Mouse (Mus musculus) neural tube, embryonic 14.5 days (tissue): ENCODE results near the gene Lrrc36. TPM values are rescaled to one million over a fixed set of nuclear protein-coding genes. Genes with fewer than 3 reads are reported as not detected.

Source experiments
- ATAC-seq: fragments of 200-750 bp; cut with Nextera tagmentation; 2 replicates; pipeline ENCODE4 v1.8.0; 2017; ENCODE audit warnings: low read depth, mild to moderate bottlenecking, moderate TSS enrichment, moderate library complexity
- H3K27ac ChIP-seq: fragments of 300-500 bp; sonication (generic); 2 replicates; pipeline ENCODE4 v1.5.1; 2014; ENCODE audit warnings: low read depth, mild to moderate bottlenecking, control low read depth, low read length, moderate library complexity, mixed read lengths
- H3K27me3 ChIP-seq: fragments of 300-500 bp; sonication (generic); 2 replicates; pipeline ENCODE4 v1.6.1; 2014; ENCODE audit warnings: low read length; ENCODE audit not compliant: control insufficient read depth, insufficient read depth
- H3K36me3 ChIP-seq: fragments of 300-500 bp; sonication (generic); 2 replicates; pipeline ENCODE4 v1.6.1; 2014; ENCODE audit warnings: low read length, mixed read lengths; ENCODE audit not compliant: control insufficient read depth, insufficient read depth
- H3K4me1 ChIP-seq: fragments of 300-500 bp; sonication (generic); 2 replicates; pipeline ENCODE4 v1.6.1; 2014; ENCODE audit warnings: low read length; ENCODE audit not compliant: control insufficient read depth, insufficient read depth
- H3K4me2 ChIP-seq: fragments of 300-500 bp; sonication (generic); 2 replicates; pipeline ENCODE4 v1.6.1; 2014; ENCODE audit warnings: mild to moderate bottlenecking, low read depth, low read length, control low read depth
- H3K4me3 ChIP-seq: fragments of 300-500 bp; sonication (generic); 2 replicates; pipeline ENCODE4 v1.5.1; 2014; ENCODE audit warnings: low read depth, low read length, control low read depth, mixed read lengths
- H3K9ac ChIP-seq: fragments of 300-500 bp; sonication (generic); replicated peaks from 2 replicates; pipeline ENCODE4 v1.6.1; 2014; ENCODE audit warnings: low read depth, mild to moderate bottlenecking, control low read depth, low read length, mixed read lengths
- H3K9me3 ChIP-seq: fragments of 300-500 bp; sonication (generic); 2 replicates; pipeline ENCODE4 v1.6.1; 2016; ENCODE audit warnings: low read length; ENCODE audit not compliant: control insufficient read depth
- WGBS: fragments of 180-500 bp; shearing (Covaris S2); extraction: QIAGEN DNeasy Blood & Tissue Kit; methylation state at CpG from one replicate; pipeline ENCODE4 v1.1.7; 2014; 5-methylcytosine and 5-hydroxymethylcytosine counted together
- polyA plus RNA-seq: library from polyadenylated mRNA; unstranded; fragments of >200 nt; fragmentation: Nextera tagmentation; extraction: Ambion mirVana; gene quantifications from 2 replicates; pipeline ENCODE4 v1.2.1, GENCODE M21; 2014

The Lrrc36 gene
- polyA plus RNA-seq, 1 experiment from 2014 or later = 0.16 TPM

- Histone ChIP-seq H3K9ac (no peak overlapping the region), H3K36me3 (no peaks in the 10 kb centered on the region), H3K4me3 (no peak overlapping the region), H3K27ac (no peak overlapping the region), H3K4me2 (no peak overlapping the region), H3K27me3 (no peaks in the 10 kb centered on the region), H3K4me1 (peaks cover 10% of the 10 kb centered on the region), H3K9me3 (no peaks in the 10 kb centered on the region)
- WGBS = 70% methylated on average over 5 of the region's 5 CpGs
- no peak for ATAC-seq
Measured at GRCm38 (mm10) chr8:105436218-105436617, 22.8 kb downstream of the Lrrc36 start.

DNA sequence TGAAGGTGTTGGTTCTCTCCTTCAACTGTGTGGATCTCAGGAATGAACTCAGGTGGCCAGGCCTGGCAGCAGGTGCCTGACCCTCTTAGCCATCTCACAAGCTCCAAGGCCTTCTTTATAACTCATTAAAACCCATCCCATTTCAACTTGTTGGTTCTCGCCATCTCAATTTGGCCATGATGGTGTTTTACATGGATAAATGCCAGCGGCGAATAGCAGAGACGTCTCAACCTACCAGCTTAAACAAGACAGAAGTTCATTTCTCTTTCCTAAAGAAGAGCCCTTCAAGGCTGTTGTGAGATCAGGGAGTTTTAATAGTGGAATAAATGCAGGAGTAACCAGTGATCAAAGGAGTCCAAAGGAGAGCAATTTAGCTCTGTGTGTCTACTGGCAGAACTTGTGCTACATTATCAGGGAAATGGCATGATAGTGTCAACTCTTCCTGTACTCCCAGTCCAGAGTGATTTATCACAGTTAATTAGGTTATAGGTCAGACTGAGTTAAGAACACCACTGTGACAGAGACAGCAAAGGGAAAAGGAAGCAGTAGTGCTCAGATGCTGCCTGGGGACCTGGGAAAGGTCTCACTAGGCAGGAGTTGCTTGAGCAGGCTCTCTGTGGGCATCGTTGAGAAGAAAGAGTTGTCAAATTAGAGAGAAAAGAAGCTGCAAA is 23.8 kb downstream of the Lrrc36 start:
- Histone ChIP-seq H3K4me1 (peaks cover 10% of the 10 kb centered on the region; the same call in 1 of the 2 replicates), H3K36me3 (no peaks in the 10 kb centered on the region), H3K9me3 (no peaks in the 10 kb centered on the region), H3K4me2 (no peak overlapping the region), H3K4me3 (no peak overlapping the region), H3K9ac (no peak overlapping the region), H3K27ac (no peak overlapping the region), H3K27me3 (no peaks in the 10 kb centered on the region)
- ATAC-seq = no peak
- 92% methylated on average over 5 of the region's 5 CpGs for WGBS

DNA sequence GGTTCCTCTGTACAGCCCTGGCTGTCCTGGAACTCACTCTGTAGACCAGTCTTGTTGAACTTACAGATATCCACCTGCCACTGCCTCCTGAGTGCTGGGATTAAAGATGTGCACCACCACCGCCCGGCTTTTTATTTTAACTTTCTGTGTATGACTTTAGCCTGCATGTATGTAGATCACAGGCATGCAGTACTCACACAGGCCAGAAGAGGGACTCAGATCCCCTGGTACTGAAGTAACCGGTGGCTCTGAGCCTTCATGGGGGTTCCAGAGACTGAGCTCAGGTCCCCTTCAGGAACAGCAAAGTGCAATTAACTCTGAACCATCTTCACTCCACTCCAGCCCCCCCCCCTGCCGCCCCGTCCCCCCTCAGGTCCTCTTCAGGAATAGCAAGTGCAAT is 25.5 kb downstream of the Lrrc36 start:
- Histone ChIP-seq H3K9ac (no peak overlapping the region), H3K9me3 (no peaks in the 10 kb centered on the region), H3K27me3 (no peaks in the 10 kb centered on the region), H3K27ac (no peak overlapping the region), H3K4me1 (no peaks in the 10 kb centered on the region), H3K4me3 (no peak overlapping the region), H3K36me3 (no peaks in the 10 kb centered on the region), H3K4me2 (no peak overlapping the region)
- no peak for ATAC-seq
- WGBS = 30% methylated on average over 5 of the region's 5 CpGs

DNA sequence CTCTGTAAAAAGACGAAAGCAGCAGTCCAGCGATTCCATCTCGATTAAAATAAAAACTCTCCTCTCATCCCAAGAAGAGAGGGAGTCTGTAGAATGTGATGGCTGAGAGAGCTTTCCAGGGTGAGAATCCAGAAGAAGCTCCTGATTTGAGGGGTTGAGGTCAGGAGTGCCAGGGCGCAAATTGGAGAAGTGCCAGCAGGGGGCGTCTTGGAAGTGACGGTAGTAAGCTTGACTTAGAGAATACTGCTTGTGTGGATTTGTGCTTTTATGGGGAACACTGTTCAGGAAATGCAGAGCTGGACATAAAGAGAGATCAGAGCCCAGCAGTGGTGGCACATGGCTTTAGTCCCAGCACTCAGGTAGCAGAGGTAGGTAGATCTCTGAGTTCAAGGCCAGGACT is 28.1 kb downstream of the Lrrc36 start:
- no peak overlapping the region for H3K4me2 ChIP-seq
- H3K36me3 ChIP-seq = no peaks in the 10 kb centered on the region
- no peaks in the 10 kb centered on the region for H3K27me3 ChIP-seq
- 6% methylated on average over 6 of the region's 6 CpGs for WGBS
- H3K9ac ChIP-seq = no peak overlapping the region
- H3K4me1 ChIP-seq = peaks cover 7% of the 10 kb centered on the region; the same call in 1 of the 2 replicates
- H3K4me3 ChIP-seq = no peak overlapping the region
- no peak overlapping the region for H3K27ac ChIP-seq
- no peaks in the 10 kb centered on the region for H3K9me3 ChIP-seq
- ATAC-seq = no peak

DNA sequence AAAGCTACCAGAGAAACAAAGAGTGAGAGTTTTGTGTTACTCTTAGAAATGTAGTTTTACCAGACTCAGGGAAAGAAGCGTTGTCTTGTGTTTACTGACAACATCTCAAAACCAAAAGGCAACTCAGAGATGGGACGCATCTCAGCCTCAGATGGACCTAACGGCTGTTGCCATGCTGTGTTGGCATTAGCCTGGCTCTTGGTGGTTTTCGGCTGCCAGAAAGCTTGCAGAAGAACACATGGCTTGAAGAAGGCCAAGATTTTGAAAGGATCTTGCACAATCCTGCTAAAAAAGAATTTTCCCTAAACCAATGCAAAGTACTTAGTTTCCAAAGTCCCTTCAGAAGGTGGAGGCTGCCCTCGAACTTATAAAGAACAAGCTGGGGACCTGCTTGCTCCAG is 29.3 kb downstream of the Lrrc36 start:
- Histone ChIP-seq H3K9me3 (no peaks in the 10 kb centered on the region), H3K27me3 (no peaks in the 10 kb centered on the region), H3K4me1 (peaks cover 7% of the 10 kb centered on the region; the same call in 1 of the 2 replicates), H3K9ac (no peak overlapping the region), H3K27ac (no peak overlapping the region), H3K36me3 (no peaks in the 10 kb centered on the region), H3K4me3 (no peak overlapping the region), H3K4me2 (no peak overlapping the region)
- 91% methylated on average over 5 of the region's 5 CpGs for WGBS
- ATAC-seq = no peak

DNA sequence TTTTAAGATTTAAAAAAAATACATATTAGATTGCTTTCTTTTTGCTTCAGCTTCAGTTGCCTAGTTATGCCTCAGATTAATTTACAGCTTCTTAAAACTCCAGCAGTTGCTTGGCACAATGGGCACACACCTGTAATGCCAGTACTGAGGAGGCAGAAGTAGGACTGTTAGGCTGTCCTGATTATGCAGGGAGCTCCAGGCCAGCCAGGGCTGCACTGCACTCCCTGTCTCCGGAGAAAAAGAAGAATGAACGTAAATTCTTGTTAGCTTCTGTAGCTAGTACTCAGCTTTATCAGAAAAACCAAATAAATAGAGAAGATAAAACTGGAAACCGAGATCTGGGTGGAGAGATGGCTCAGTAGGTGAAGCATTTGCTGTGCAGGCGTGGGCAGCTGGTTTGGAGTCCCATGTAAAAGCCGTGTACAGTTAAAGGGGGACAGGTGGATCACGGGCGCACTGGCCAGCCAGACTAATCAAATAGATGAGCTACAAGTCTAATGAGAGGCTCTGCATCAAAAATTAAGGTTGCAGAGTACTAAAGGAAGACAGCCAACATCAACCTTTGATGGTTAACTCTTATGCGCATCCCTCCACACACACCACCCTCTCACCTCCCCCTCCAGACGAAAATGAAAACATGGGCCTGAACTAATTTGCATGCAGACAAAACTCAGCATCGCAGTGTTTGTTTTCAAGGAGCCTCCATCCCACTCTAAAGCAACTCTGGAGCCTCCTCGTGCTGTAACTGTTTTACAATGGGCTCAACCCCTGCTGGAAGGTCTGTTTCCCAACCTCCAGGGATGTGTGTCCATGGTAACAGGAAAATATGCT is 32.1 kb downstream of the Lrrc36 start:
- Histone ChIP-seq H3K9ac (no peak overlapping the region), H3K36me3 (no peaks in the 10 kb centered on the region), H3K27me3 (no peaks in the 10 kb centered on the region), H3K27ac (peak overlapping the region; percentile 48), H3K4me3 (no peak overlapping the region), H3K4me1 (peaks cover 7% of the 10 kb centered on the region; the same call in 1 of the 2 replicates), H3K4me2 (no peak overlapping the region), H3K9me3 (no peaks in the 10 kb centered on the region)
- WGBS = 17% methylated on average over 11 of the region's 11 CpGs
- ATAC-seq = peak; percentile 70; the same call in 1 of the 2 replicates

DNA sequence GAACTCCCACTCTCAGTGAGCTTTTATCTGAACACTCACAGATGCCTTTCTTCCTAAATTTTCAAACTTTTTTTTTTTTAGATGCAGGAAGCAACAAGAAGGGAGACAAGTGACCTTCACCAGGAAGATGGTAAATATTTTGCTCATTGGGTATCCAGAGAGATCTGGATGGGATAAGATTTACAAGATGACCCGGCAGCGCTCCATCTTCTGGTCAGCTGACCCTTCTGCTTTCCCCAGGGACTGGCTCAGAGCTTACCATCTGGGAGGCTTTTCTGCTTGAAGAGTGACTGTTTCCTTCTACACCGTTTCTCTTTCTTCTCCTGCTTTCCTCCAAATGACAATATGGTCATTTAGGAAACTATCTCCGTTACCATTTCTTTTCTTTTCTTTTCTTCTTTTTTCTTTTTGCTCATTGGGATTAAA is 32.8 kb downstream of the Lrrc36 start:
- no peak overlapping the region for H3K4me2 ChIP-seq
- ATAC-seq = no peak; the same call in 1 of the 2 replicates
- H3K9me3 ChIP-seq = no peaks in the 10 kb centered on the region
- no peak overlapping the region for H3K9ac ChIP-seq
- WGBS = 5% methylated on average over 4 of the region's 4 CpGs
- peaks cover 7% of the 10 kb centered on the region; the same call in 1 of the 2 replicates for H3K4me1 ChIP-seq
- no peaks in the 10 kb centered on the region for H3K36me3 ChIP-seq
- H3K27me3 ChIP-seq = no peaks in the 10 kb centered on the region
- peak overlapping the region; percentile 48; the same call in 1 of the 2 replicates for H3K27ac ChIP-seq
- H3K4me3 ChIP-seq = no peak overlapping the region

- Histone ChIP-seq H3K27me3 (no peaks in the 10 kb centered on the region), H3K4me2 (no peak overlapping the region), H3K4me3 (no peak overlapping the region), H3K27ac (no peak overlapping the region), H3K9ac (no peak overlapping the region), H3K9me3 (no peaks in the 10 kb centered on the region), H3K4me1 (peaks cover 7% of the 10 kb centered on the region; the same call in 1 of the 2 replicates), H3K36me3 (no peaks in the 10 kb centered on the region)
- ATAC-seq = no peak
- WGBS = 96% methylated on average over 3 of the region's 3 CpGs
Measured at GRCm38 (mm10) chr8:105448188-105448587, 34.8 kb downstream of the Lrrc36 start.

DNA sequence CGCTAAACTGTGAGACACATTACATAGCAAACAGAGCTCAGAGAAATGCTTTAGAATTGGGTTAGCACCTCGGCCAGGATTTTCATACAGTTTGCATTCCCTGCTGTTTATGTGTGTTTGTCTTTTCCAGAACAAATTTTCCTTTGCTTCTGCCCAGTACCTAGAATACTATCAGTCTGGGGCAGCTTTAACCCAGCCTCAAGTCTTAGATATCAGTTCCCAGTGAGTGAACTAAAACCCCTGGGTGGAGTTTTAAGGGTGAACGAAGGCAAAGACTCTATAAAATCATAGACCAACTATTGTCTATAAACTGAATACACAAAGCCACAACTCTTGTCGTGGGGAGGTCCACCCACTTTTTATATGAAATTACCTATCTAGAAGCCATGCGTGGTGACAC is 35.2 kb downstream of the Lrrc36 start:
- 88% methylated on average over 5 of the region's 5 CpGs for WGBS
- H3K27me3 ChIP-seq = no peaks in the 10 kb centered on the region
- no peak overlapping the region for H3K4me3 ChIP-seq
- H3K27ac ChIP-seq = no peak overlapping the region
- no peak overlapping the region for H3K9ac ChIP-seq
- H3K4me1 ChIP-seq = peaks cover 7% of the 10 kb centered on the region; the same call in 1 of the 2 replicates
- no peaks in the 10 kb centered on the region for H3K36me3 ChIP-seq
- H3K9me3 ChIP-seq = no peaks in the 10 kb centered on the region
- no peak overlapping the region for H3K4me2 ChIP-seq
- no peak for ATAC-seq
